Mouse (Mus musculus) adrenal gland, adult 8-10 months (tissue): ENCODE data around the gene Smoc1. TPM values are rescaled to one million over a fixed set of nuclear protein-coding genes. Genes with fewer than 3 reads are reported as not detected.

Source experiments
- DNase-seq: peaks from one replicate; pipeline ENCODE4 v3.0.0; 2022
- microRNA-seq, 2 experiments: library from miRNA; unstranded; fragments of <30 nt; microRNA quantifications; one replicate each; pipeline ENCODE4 v1.2.0; 2022
- total RNA-seq, 4 experiments: library from RNA; stranded (reverse); gene quantifications; 2 replicates each; pipeline ENCODE4 v1.2.4; 2022

Smoc1 gene
- total RNA-seq, 4 experiments from 2014 or later = 130 to 186 (median 164) TPM

DNA sequence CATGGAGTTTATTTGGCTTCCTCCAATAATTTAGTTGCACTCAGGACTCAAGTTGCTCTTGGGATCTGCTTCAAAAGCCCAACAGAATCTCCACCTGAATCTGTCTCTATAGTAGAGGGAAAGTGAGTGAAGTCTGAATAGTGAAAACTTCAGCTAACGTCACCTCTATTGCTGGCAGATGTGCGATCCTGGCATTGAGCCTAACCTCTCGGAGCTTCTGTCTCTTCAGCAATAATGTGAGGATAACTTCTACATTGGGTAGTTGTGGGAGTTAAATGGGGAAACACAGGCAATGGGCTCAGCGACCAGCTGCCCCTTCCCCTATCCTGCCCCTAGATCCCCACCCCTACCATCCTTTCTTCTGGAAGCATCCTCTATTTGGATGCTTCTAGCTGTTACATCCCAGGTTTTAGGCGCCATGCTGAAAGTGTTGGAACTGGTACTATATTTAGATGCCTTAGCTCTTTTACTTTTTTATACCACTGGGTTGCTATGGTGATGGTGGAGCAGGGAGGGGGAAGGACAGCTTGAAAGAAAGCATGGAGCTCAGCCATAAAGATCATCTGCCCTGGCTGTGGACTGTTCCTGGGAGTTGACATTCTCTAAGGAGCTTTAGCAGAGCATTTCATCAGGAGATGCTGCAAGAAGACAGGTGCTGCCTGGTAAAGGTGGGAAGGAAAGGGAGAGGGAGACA lies 201.3 kb downstream of the Smoc1 start:
- no peak for DNase-seq

DNA sequence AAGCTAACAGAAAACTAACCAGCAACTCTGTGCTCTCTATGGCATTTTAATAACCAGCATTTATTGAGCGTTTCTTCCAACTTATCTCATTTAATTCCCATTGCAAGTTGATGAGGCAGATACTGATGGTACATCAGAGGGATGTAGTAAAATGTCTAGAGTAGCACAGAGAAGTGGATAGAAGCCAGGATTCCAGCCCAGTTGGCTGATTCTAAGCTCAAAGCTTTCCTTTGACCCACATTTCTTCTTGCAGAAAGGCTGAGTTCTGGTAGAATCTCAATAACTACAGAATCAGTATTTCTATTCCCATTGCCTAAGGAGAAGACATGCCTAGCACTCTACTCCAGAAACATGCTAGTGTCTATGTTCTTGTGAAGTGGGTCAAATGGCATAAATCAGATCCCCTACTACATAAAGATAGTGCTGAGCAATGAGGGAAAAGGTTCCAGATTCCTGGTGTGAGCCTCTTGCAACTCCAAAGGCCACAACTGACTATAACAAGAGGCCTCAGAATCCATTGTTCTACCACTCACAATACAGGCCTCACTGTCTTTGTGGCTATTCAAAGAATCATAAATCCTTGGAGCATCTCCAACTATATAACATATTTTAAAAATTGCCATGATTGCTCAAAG lies 207.3 kb downstream of the Smoc1 start:
- DNase-seq = no peak

DNA sequence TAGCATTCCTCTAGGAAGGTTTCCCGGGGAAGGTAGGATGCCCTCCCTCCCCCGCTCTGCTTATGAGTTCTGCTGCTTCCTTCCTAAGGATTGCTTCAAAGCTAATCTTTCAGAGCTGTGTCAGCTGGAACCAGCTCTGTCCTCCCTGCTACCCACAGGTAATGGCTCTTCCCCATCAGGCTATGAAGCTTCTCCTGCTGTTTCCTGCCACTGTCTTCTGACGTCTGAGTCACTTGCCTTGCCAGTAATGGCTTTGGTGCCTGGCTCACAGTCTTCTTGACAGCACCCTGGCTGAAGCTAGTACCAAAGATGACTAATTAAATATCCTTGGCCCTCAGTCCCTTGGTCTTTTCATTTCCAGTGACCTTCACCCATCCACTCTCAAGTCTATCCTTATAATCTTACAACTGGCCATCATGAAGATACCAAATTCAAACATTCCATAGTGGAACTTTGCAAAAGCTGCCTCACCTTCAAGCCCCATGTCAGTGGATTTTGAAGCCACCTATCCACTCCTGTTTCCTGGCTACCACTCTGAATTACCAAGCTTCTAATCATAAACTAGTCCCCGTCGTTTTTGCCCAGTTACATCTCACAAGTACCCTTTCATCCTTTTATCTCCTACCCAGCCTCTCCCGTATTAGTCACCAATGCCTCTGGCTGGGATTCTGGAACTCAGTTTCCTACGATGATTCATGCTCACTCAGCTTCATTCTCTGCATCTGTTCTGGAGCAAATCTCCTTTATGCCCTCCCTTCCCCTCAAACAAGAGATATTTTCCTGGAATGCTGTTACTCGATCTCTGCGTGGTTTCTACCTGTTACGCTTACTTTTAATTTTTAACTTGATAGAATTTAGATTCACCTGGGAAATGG lies 209.1 kb downstream of the Smoc1 start:
- peak; percentile 38 for DNase-seq

Small RNA genes within 50 kb of the gene (microRNA-seq; reads per million reads assigned to microRNA genes)
- gene Mir3067 = 7.0 to 11.2 reads per million in 2 experiments

Other genes with a start within 250 kb of the Smoc1 start
- gene Susd6, start 236.3 kb upstream of the Smoc1 start, total RNA-seq = 10 to 100 TPM; 58.0 to 74.0 (median 70.3) TPM
- gene Srsf5, start 81.3 kb upstream of the Smoc1 start, total RNA-seq = 100 to 1,000 TPM; 281 to 615 (median 513) TPM
- gene Slc10a1, start 58.1 kb upstream of the Smoc1 start, total RNA-seq = under 1 TPM in 2 of 4 experiments, not detected in 2; 0.22 to 0.23 TPM